Mouse (Mus musculus) kidney, postnatal 10 days (tissue): Measurements from ENCODE around the gene Prr7.
A peak's percentile ranks its signal among the peaks of the same experiment; 100 is the strongest.

Source experiments
- DNase-seq: peaks from one replicate; pipeline ENCODE4 v3.0.0; 2021; ENCODE audit warnings: mixed read lengths

Prr7 gene

GRCm38 (mm10) chr13:55464027-55464884, at the start of gene Prr7:
Prr7 (plus strand) TSS chr13:55464267.
- peak; percentile 70 for DNase-seq

GRCm38 (mm10) chr13:55414743-55415380, 49.2 kb upstream of the Prr7 start, which contains the start of gene Pfn3:
Pfn3 (minus strand) TSS chr13:55415232.
- DNase-seq, result peak; percentile 90

GRCm38 (mm10) chr13:55418004-55418403, 46.1 kb upstream of the Prr7 start:
- peak; percentile 92 for DNase-seq

GRCm38 (mm10) chr13:55419142-55419541, 44.9 kb upstream of the Prr7 start:
- DNase-seq, result peak; percentile 43

GRCm38 (mm10) chr13:55420018-55420932, 43.8 kb upstream of the Prr7 start:
- no peak for DNase-seq

GRCm38 (mm10) chr13:55420933-55421800, 42.9 kb upstream of the Prr7 start:
- DNase-seq, result peak; percentile 82

- peak; percentile 2 for DNase-seq
Observed at GRCm38 (mm10) chr13:55426613-55427012, 37.5 kb upstream of the Prr7 start, which contains the start of gene F12. F12 (minus strand) TSS chr13:55426793.

- peak; percentile 71 for DNase-seq
Observed at GRCm38 (mm10) chr13:55429226-55429888, 34.7 kb upstream of the Prr7 start.

GRCm38 (mm10) chr13:55430566-55430965, 33.5 kb upstream of the Prr7 start:
- peak; percentile 3 for DNase-seq

GRCm38 (mm10) chr13:55431889-55432685, 32.0 kb upstream of the Prr7 start:
- peak; percentile 2 for DNase-seq

GRCm38 (mm10) chr13:55437111-55437629, 26.9 kb upstream of the Prr7 start:
- DNase-seq, result peak; percentile 2

GRCm38 (mm10) chr13:55443799-55444285, 20.2 kb upstream of the Prr7 start:
- DNase-seq, result no peak

- peak; percentile 91 for DNase-seq
Observed at GRCm38 (mm10) chr13:55444286-55444936, 19.7 kb upstream of the Prr7 start.

- DNase-seq, result peak; percentile 99
Observed at GRCm38 (mm10) chr13:55444937-55445315, 19.1 kb upstream of the Prr7 start, which contains the start of gene Grk6. Grk6 (plus strand) TSS chr13:55445072.

- DNase-seq, result no peak
Observed at GRCm38 (mm10) chr13:55445361-55446091, 18.5 kb upstream of the Prr7 start.

GRCm38 (mm10) chr13:55446483-55447105, 17.5 kb upstream of the Prr7 start:
- DNase-seq, result no peak

- no peak for DNase-seq
Observed at GRCm38 (mm10) chr13:55447543-55447943, 16.5 kb upstream of the Prr7 start.

- no peak for DNase-seq
Observed at GRCm38 (mm10) chr13:55448131-55448530, 15.9 kb upstream of the Prr7 start.
